Mouse (Mus musculus): ENCODE data around the gene Hoxa3. TPM values are rescaled to one million over a fixed set of nuclear protein-coding genes. Genes with fewer than 3 reads are reported as not detected.
A peak's percentile ranks its signal among the peaks of the same experiment; 100 is the strongest.

Gene Hoxa3
- polyA plus RNA-seq, 1 experiment from 2014 or later, result 5.6 TPM

DNA sequence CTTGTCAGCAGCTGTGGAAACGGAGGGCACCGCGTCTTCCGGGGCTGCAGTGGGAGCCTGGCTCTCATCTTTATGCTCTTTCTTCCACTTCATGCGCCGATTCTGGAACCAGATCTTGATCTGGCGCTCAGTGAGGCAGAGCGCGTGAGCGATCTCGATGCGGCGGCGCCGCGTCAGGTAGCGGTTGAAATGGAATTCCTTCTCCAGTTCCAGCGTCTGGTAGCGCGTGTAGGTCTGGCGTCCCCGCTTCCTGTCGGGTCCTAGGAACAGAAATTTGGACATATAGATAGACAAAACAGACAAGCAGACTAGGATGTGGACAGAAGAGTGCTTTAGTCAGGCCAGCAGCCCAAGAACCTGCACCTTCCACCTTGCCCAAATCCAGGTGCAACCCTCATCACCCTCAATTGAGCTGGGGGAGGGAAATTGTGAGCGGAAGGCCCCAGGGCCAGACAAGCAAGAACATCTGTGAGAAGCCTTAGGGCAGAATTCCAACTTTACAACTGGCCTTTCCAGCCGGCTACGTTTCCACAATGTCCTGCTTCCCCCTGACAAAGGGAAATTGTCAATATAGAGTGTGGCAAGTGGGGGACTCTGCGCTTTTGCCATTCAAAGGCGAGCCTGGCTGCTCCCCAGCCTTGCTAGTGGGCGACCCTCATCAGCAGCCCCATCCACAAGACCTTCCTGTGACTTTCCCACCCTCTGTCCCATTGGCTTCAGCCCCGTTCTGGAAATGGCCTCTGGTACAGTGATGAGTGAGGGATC, 2.8 kb upstream of the Hoxa3 start:
- peak; percentile 75 for DNase-seq (ENCODE audit: low spot score)
- peak overlapping the region; percentile 89 for H3K4me2 ChIP-seq (ENCODE audit: low read depth, severe bottlenecking)
- no peaks in the 10 kb centered on the region for H3K9me3 ChIP-seq (ENCODE audit: control insufficient read depth, low read length)
- no peak for ATAC-seq (ENCODE audit: insufficient number of reproducible peaks, low FRiP score, low TSS enrichment, low read depth)
- peak overlapping the region; percentile 86 for H3K9ac ChIP-seq (ENCODE audit: low read length)
- no peaks in the 10 kb centered on the region for H3K27me3 ChIP-seq (ENCODE audit: control insufficient read depth, insufficient read depth, low read length)
- peaks cover 54% of the 10 kb centered on the region for H3K4me1 ChIP-seq (ENCODE audit: control insufficient read depth, insufficient read depth, low read length)
- H3K36me3 ChIP-seq (ENCODE audit: control insufficient read depth, insufficient read depth, low read length), result no peaks in the 10 kb centered on the region
- peak overlapping the region; percentile 98 for H3K27ac ChIP-seq (replicated peaks; ENCODE audit: low read depth, low read length)
- under 1% methylated on average over 30 of the region's 30 CpGs for whole genome bisulfite sequencing
- H3K4me3 ChIP-seq (ENCODE audit: low read depth, low read length), result peak overlapping the region; percentile 87

DNA sequence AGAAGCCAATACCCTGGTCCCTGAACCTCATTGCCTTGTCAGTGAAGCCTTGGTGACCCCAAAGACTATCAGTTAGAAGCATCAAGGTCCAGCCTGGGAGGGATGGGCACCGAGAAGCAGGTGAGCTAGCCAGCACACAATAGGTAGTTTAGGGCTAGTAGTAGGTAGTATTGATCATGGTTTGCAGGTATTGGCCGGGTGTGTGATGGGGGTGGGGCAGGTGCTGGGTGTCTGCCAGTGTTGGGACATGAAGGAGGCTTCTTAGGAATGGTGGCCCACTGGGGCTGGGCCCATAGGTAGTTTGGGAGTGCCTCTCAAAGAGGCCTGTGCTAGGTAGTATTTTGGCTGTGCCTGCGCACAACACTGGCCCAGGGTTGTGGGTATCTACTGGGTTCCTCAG, 1.9 kb upstream of the Hoxa3 start:
- Histone ChIP-seq H3K27me3 (ENCODE audit: control insufficient read depth, insufficient read depth, low read length) (no peaks in the 10 kb centered on the region), H3K9ac (ENCODE audit: low read length) (no peak overlapping the region), H3K4me1 (ENCODE audit: control insufficient read depth, insufficient read depth, low read length) (peaks cover 53% of the 10 kb centered on the region), H3K4me2 (ENCODE audit: low read depth, severe bottlenecking) (peak overlapping the region; percentile 89; the same call in 1 of the 2 replicates), H3K27ac (replicated peaks; ENCODE audit: low read depth, low read length) (no peak overlapping the region), H3K36me3 (ENCODE audit: control insufficient read depth, insufficient read depth, low read length) (no peaks in the 10 kb centered on the region), H3K4me3 (ENCODE audit: low read depth, low read length) (no peak overlapping the region), H3K9me3 (ENCODE audit: control insufficient read depth, low read length) (no peaks in the 10 kb centered on the region)
- 20% methylated on average over 3 of the region's 3 CpGs for WGBS
- DNase-seq (ENCODE audit: low spot score) (no peak), ATAC-seq (ENCODE audit: insufficient number of reproducible peaks, low FRiP score, low TSS enrichment, low read depth) (no peak)

DNA sequence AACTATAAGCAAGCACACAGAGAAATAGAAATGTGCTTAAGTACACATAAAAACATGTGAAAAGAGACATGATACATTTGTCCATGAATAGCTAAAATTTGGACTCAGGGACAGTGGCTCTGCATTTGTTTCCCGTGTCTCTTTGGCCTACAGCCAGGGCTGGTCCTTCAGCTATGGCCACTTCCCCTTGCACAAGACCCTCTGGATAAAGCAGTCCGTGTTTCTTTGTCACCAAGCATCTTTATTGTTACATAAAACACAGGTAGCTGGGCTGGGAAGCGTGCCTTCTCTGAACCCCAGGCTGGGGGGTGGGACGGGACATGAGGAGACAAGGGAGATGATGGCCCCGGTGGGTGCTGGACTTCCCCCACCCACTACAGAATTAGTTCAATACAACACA, 1.1 kb upstream of the Hoxa3 start:
- Histone ChIP-seq H3K4me2 (ENCODE audit: low read depth, severe bottlenecking) (peak overlapping the region; percentile 95), H3K4me1 (ENCODE audit: control insufficient read depth, insufficient read depth, low read length) (peaks cover 54% of the 10 kb centered on the region), H3K4me3 (ENCODE audit: low read depth, low read length) (0 out of 2 replicates have a peak overlapping the region, but pooled peaks have one; percentile 5), H3K36me3 (ENCODE audit: control insufficient read depth, insufficient read depth, low read length) (no peaks in the 10 kb centered on the region), H3K9ac (ENCODE audit: low read length) (0 out of 2 replicates have a peak overlapping the region, but pooled peaks have one; percentile 37), H3K9me3 (ENCODE audit: control insufficient read depth, low read length) (no peaks in the 10 kb centered on the region), H3K27me3 (ENCODE audit: control insufficient read depth, insufficient read depth, low read length) (no peaks in the 10 kb centered on the region), H3K27ac (replicated peaks; ENCODE audit: low read depth, low read length) (no peak overlapping the region)
- no peak for ATAC-seq (ENCODE audit: insufficient number of reproducible peaks, low FRiP score, low TSS enrichment, low read depth)
- WGBS, result 14% methylated on average over 5 of the region's 5 CpGs
- DNase-seq (ENCODE audit: low spot score), result no peak

DNA sequence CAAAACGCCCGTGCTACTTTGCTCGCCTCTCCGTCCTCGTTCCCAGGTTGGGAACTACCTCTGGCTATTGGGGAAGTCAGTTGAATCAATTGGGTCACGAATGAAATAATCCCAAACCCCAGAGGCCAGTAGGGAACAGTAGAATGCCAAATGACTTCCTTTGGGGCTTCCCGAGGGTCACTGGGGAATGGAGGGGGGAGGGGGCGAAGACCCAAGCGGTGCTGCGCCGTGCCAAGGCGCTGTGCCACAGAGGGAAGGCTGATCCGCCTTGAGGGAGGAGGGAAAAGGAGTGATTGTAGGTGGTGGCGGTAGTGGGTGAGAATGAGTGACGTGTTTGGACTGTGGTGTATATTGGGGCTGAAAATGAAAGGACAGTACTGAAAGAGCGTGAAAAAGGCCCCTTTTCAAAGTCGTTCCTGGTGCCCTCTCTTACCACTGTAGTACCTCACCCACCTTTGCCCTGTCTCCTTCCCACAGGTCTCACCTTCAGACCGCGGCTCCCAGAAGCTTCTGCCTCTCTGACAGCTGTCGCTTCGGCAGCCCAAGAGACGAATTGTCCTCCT, 499 bp downstream of the Hoxa3 start:
- Histone ChIP-seq H3K4me3 (ENCODE audit: low read depth, low read length) (peak overlapping the region; percentile 70), H3K9ac (ENCODE audit: low read length) (peak overlapping the region; percentile 93), H3K4me2 (ENCODE audit: low read depth, severe bottlenecking) (peak overlapping the region; percentile 95), H3K27me3 (ENCODE audit: control insufficient read depth, insufficient read depth, low read length) (no peaks in the 10 kb centered on the region), H3K36me3 (ENCODE audit: control insufficient read depth, insufficient read depth, low read length) (no peaks in the 10 kb centered on the region), H3K9me3 (ENCODE audit: control insufficient read depth, low read length) (no peaks in the 10 kb centered on the region), H3K27ac (replicated peaks; ENCODE audit: low read depth, low read length) (peak overlapping the region; percentile 93), H3K4me1 (ENCODE audit: control insufficient read depth, insufficient read depth, low read length) (peaks cover 51% of the 10 kb centered on the region)
- WGBS, result under 1% methylated on average over 22 of the region's 22 CpGs
- no peak for ATAC-seq (ENCODE audit: insufficient number of reproducible peaks, low FRiP score, low TSS enrichment, low read depth)
- DNase-seq (ENCODE audit: low spot score), result peak; percentile 66

DNA sequence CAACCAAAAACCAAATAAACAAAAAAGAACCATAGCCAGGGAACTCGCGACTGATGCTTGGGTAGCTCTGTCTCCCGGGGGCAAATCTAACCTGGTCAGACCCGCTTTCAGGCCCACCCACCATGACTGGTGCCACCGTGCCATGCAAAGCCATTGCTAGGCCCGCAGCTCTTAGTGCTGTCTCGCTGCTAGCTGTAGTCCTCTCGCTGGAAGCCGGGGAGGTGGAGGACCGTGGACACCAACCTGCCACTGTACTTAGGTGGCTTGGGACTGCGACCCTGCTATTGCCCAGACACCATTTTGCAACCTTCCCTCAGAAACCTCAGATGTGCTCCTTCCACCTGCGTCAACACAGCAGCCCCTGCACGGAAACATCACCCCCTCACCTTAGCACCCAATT, 1.2 kb downstream of the Hoxa3 start:
- H3K4me2 ChIP-seq (ENCODE audit: low read depth, severe bottlenecking), result peak overlapping the region; percentile 95
- H3K27me3 ChIP-seq (ENCODE audit: control insufficient read depth, insufficient read depth, low read length), result no peaks in the 10 kb centered on the region
- H3K9ac ChIP-seq (ENCODE audit: low read length), result peak overlapping the region; percentile 93
- H3K9me3 ChIP-seq (ENCODE audit: control insufficient read depth, low read length), result no peaks in the 10 kb centered on the region
- peaks cover 57% of the 10 kb centered on the region for H3K4me1 ChIP-seq (ENCODE audit: control insufficient read depth, insufficient read depth, low read length)
- no peak for ATAC-seq (ENCODE audit: insufficient number of reproducible peaks, low FRiP score, low TSS enrichment, low read depth)
- H3K27ac ChIP-seq (replicated peaks; ENCODE audit: low read depth, low read length), result peak overlapping the region; percentile 93
- H3K4me3 ChIP-seq (ENCODE audit: low read depth, low read length), result peak overlapping the region; percentile 70
- H3K36me3 ChIP-seq (ENCODE audit: control insufficient read depth, insufficient read depth, low read length), result no peaks in the 10 kb centered on the region
- WGBS, result 1% methylated on average over 13 of the region's 13 CpGs
- no peak for DNase-seq (ENCODE audit: low spot score)

DNA sequence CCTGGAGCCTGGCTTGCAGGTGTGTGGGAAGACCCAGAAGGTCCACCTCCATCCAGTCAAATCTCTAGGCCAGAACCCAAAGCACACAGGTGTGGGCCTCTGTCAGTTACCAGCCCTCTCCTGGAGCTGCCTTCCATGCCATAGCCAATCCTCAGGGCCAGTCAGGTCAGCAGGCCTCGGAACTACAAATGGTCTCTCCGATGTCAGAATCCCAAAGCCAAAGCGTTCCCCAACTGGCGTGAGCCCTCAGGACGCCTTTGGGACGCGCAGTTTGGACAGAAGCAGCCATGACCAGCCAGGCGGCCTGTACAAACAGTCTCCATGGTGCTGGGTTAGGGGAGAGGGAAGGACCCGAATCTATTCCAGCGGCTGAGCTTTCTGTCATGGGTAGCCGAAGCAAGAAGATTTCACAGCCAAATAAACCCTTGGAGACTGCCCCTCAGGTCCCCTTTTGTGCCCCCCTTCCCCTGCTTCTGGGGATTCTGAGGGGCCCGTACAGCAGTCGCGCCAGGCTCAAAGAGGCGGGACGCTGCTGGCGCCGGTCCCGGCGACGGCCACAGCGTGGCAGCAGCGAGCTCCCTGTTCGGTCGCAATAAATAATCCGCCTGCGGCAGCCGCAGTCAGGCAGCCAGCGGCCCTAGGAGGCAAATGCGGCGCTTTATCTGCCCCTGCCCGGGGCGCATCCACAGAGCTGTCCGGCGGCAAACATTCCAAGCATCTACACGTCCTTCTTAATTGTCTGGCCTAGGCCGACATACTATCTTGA, 1.8 kb downstream of the Hoxa3 start:
- DNase-seq (ENCODE audit: low spot score) (peak; percentile 92), ATAC-seq (ENCODE audit: insufficient number of reproducible peaks, low FRiP score, low TSS enrichment, low read depth) (peak; percentile 27; the same call in 1 of the 2 replicates)
- H3K4me2 ChIP-seq (ENCODE audit: low read depth, severe bottlenecking), result peak overlapping the region; percentile 95
- peak overlapping the region; percentile 70 for H3K4me3 ChIP-seq (ENCODE audit: low read depth, low read length)
- H3K4me1 ChIP-seq (ENCODE audit: control insufficient read depth, insufficient read depth, low read length), result peaks cover 63% of the 10 kb centered on the region
- peak overlapping the region; percentile 93 for H3K9ac ChIP-seq (ENCODE audit: low read length)
- peak overlapping the region; percentile 93 for H3K27ac ChIP-seq (replicated peaks; ENCODE audit: low read depth, low read length)
- H3K9me3 ChIP-seq (ENCODE audit: control insufficient read depth, low read length), result no peaks in the 10 kb centered on the region
- under 1% methylated on average over 37 of the region's 37 CpGs for WGBS
- no peaks in the 10 kb centered on the region for H3K36me3 ChIP-seq (ENCODE audit: control insufficient read depth, insufficient read depth, low read length)
- no peaks in the 10 kb centered on the region for H3K27me3 ChIP-seq (ENCODE audit: control insufficient read depth, insufficient read depth, low read length)

DNA sequence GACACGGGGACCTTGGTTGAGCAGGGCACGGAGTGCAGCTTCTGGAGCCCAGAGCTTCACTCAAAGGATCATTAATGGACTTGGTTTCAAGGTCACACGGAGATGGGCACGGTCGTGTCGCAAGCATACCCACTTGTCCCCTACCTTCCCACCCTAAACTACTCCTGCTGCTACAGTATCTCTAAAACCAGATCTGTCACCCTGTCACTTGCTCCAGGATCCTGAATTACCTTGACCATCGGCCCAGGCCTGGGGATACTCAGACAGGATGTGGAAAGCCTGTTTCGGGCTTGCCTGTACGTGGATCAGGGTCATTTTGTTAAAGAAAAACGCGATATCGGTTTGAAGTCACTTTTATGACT, 3.5 kb downstream of the Hoxa3 start:
- Histone ChIP-seq H3K4me1 (ENCODE audit: control insufficient read depth, insufficient read depth, low read length) (peaks cover 62% of the 10 kb centered on the region), H3K4me3 (ENCODE audit: low read depth, low read length) (peak overlapping the region; percentile 70), H3K4me2 (ENCODE audit: low read depth, severe bottlenecking) (peak overlapping the region; percentile 95), H3K9ac (ENCODE audit: low read length) (peak overlapping the region; percentile 74), H3K27me3 (ENCODE audit: control insufficient read depth, insufficient read depth, low read length) (no peaks in the 10 kb centered on the region), H3K9me3 (ENCODE audit: control insufficient read depth, low read length) (no peaks in the 10 kb centered on the region), H3K36me3 (ENCODE audit: control insufficient read depth, insufficient read depth, low read length) (peaks cover 2% of the 10 kb centered on the region; the same call in 1 of the 2 replicates), H3K27ac (replicated peaks; ENCODE audit: low read depth, low read length) (no peak overlapping the region)
- WGBS, result 2% methylated on average over 12 of the region's 12 CpGs
- ATAC-seq (ENCODE audit: insufficient number of reproducible peaks, low FRiP score, low TSS enrichment, low read depth) (no peak), DNase-seq (ENCODE audit: low spot score) (no peak)
